Mouse (Mus musculus) stomach, postnatal 0 days (tissue): Measurements from ENCODE around the gene Ugt1a10.
"Not testable (repeated sequence)": the region's sequence is repeated elsewhere in the genome, so short reads cannot be mapped to it uniquely, and the experiment has no call there.

ENCODE experiments used
- CTCF ChIP-seq: IDR thresholded peaks from 2 replicates; pipeline ENCODE4 v1.5.1; 2016; ENCODE audit warnings: antibody characterized with exemption, low read depth, mild to moderate bottlenecking, moderate library complexity
- EP300 ChIP-seq: optimal IDR thresholded peaks from 2 replicates; pipeline ENCODE3; 2016; ENCODE audit warnings: antibody characterized with exemption

GRCm38 (mm10) chr1:88112769-88113168, 57.6 kb downstream of the Ugt1a10 start:
- TF ChIP-seq CTCF, EP300: not testable (repeated sequence)
